Mouse (Mus musculus): Measurements from ENCODE around the gene Mgrn1.
A peak's percentile ranks its signal among the peaks of the same experiment; 100 is the strongest.

The Mgrn1 gene

DNA sequence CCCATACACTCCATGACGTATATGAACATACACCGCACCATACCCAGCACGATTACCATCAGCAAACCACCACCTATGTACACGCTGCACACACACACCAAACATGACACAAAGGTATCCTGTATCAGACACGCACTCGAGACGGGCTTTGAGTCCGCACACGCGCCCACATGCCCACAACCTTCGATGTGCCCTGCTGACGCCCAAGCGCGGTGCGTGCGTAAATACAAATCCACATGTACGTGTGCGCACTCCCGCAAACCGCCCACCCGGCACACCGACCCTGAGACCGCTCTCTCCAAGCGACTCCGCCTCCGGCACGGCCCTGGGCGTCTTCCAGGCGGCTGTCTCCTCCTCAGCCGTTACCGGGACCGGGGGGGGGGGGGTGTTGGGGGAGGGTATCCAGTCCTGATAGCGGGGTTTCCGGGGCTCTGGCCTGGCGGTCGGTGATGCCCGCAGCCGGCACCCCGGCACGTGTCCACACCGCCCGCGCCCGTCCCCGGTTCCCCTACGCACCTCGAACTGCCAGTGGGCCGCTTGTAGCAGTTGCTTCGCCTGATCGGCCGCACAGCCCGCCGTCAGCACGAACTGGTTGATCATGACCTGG, 6.8 kb upstream of the Mgrn1 start:
- DNase-seq: no peak

DNA sequence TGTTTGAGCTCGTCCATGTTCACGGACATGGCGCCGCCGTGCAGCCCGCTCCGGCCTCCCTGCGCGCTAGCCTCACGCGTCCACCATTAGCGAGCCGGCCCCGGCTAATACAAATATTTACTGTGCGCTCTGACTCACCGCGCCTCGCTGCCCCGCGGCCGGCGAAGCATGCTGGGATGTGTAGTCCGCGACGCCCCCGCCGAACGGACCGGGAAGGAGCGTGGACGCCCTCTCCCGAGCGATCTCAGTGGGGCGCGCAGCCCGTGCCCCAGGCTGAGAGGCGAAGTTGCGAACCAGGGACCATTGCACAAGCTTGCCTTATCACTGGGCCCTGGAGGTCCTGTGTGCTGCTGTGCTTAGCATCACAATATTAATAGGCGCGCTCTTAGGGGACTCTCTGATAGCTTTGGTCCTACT, 6.3 kb upstream of the Mgrn1 start:
- DNase-seq: peak; percentile 96

DNA sequence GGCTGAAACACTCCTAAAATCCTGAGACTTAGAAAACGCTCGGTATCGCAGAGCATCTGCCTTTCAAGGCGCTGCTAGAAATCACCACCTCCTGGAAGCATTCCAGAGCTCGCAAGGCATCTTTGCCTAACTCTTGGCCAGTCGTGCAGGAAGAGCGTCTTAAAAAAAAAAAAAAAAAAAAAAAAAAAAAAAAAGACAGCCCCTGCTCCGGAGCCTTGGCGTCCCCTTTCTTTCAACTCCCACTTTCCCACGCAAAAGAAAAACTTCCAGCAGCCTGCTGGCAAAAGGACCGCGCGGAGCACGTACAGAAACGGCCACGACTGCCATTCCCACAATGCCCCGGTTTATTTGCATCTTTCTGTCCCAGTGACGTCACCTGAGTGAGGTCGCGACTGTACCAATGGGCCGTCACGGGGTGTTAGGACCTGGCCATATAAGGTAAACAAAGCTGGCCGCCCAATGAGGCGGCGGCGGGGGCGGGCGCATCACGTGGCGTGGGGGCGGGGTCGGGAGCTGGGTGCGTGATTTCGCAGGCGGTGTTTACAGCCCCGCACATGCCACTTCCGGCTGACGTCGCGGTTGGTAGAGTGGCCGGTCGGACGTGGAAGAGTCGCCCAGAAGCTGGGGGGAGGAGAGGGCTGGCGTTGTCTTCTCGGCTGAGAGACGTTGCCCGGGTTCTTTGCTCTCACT, 5.8 kb upstream of the Mgrn1 start, which contains the start of gene Ubald1:
Gene Ubald1 (minus strand): TSS at position 180 of the 690 bp plus-strand sequence.
- peak; percentile 100 for DNase-seq

DNA sequence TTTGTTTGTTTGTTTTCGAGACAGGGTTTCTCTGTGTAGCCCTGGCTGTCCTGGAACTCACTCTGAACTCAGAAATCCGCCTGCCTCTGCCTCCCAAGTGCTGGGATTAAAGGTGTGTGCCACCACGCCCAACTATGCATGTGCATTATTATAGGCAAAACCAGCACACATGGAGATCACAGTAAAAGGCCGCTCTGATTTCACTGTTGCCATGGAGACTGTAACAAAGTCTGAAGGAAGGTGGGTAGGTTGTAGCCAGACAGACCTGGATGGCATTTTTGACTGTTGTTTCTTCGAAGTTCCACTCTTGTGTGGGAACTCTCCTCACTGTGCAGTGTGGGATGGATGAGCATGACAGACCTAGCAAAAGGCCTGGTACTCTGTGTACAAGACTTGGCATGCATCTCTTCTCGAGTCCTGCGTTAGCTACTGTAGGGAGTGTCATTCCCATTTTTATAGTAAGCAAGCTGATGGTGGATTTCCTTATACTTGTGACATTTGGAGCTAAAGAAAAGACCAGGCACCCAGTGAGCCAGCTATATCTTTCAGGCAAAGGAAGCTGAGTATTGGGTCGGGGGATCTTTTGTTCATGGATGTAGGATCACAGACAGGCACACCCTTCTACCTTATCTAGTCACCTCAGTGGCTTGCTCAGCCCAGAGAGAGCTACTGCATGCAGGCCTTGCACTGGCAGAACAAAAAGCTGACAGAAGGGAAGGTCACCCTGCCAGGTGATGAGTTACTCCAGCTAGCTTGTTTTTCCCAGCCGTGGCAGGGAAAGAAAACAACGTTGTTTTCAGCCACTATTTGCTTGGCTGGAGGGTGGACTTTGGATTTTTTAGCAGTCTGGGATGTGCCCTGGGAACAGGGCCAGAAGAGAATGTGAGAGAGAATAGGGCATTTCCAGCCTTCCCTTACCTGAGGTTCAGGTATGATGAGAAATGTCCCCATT, 4.4 kb upstream of the Mgrn1 start:
- DNase-seq: no peak

DNA sequence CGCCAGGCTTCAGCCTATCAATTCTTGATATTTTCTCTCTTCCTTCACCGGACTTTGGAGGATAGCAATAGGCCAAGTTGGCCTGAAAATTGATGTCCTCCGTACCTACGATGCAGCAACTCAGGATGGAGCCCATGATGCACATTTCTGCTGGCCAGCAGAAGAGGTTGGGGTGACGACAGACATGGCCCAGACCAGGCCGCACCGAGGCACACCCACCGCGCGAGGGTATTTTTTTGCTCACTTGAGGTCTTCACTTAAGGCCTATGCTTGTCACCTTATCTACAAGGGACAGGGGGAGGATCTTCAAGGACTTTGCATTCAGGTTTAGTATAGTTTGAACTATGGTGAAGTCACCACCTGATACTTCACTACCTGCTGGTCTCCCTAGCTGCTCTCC, 1.1 kb upstream of the Mgrn1 start:
- DNase-seq: no peak

DNA sequence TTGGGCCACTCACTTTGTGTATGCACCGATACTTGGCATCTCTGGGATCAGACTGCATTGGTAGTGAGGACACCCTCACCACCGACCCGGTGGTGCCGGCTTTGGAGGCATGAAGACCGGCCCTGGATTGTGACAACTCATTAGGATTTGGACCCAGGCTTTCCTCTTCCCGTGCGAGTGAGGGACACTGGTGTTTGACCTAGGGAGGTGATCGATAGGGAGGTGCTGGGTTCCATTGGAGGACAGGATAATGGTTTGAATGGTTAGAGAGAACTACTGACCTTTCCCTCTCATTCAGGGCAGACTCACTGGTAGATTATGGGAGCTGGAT, 606 bp downstream of the Mgrn1 start:
- DNase-seq: no peak

DNA sequence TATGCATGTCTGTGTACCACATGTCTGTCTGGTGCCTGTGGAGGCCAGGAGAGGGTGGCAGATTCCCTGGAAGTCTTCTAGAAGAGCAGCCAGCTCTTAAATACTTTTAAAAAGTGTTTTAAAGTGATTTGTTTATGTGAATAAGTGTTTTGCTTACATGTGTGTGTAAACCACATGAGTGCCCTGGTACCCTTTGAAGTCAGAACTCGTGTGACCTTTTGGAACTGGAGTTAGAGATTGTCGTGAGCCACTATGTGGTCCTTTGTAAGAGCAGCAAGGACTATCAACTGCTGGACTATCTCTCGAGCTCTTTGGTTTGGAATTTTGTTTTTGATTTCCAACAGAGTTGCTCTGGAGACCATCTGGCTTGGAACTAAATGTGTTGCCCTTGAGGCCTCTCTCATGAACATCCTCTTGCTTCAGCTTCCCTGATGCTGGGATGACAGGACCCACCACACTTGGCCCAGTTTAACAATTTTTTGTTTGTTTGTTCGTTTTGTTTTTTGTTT, 4.2 kb downstream of the Mgrn1 start:
- peak; percentile 30 for DNase-seq

DNA sequence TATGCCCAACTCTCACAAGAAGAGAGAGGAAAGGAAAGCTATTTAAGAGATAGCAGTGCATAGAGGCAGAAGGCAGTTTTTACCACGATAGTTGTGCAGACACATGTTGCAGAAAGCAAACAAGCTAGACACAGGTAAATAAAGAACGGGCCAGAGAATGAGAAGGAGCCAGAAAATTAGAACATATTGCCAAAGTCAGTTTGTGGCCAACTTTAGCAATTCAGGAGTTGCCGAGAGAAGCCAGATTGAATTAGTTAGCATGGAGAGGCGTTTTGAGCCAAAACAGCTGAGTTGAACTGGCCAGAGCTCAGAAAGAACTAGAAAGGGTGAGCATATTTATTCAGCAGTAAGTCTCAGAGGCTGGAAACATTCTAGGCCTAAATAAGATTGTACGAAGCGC, 6.1 kb downstream of the Mgrn1 start:
- DNase-seq: no peak

DNA sequence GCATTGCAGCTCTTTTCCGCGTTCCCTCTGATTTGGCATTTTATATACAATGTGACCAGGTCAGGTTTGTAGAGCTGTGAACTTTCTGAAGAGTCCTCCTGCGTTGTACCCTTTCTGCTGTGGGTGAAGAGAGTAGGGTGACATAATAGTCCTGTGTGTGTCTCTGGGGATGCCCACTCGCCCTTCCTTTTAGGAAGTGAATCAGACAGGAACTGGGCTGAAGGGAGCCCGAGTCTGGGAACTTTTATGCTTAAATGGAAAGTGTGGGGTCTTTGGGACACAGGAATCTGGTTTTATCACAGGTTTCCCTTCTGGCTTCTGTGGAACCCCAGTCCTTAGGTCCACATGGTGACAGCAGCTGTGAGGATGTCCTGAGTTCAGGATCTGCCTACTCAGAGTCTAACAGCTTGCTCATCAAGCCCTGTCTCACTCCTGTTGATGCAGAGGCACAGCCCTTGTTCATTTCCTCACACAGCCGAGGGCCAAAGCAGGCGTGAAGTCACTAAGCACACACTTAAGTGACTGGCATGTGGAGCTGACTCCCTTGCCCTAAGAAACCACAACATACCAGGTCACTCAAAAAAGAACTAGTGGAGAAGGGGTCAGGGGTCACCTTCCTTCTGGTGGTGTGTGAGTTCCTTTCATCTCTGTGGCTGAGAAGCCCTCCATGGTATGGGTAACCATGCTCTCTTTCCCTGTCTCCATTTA, 8.3 kb downstream of the Mgrn1 start:
- DNase-seq: peak; percentile 75

DNA sequence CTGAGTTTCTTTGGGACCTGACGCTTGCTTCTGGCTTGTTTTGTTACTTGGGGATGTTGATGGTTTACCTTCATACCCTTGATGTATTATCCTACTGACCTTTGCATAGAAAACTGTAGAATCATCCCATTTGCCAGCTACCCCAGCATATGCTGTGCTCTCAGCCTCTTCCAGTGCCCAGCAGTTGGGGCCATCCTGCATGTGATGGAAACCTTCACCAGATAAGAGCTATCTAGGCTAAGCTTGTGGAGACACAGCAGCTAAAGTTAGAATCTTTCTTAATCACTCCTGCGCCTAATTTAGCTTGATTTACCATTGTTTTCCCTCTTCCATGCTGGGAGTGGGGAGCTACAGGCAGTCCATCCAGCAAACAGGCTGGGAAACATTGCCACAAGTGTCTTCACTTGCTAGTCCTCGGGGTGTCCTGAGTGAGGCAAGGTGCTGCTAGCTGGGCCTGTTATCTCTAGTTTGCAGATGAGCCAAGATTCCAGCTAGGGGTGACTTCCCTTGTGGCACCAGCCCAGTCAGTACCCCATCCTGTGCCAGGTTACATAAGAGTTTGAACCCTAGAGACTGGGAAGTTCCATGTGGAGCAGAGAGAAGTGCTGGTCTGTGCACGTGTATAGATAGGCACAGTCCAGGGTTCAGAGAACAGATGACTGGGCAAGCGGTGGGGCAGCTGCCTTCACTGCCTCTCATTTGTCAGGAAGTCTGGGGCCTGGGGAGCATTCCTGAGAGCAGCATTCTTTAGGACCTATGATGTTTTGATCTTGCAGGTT, 10.4 kb downstream of the Mgrn1 start:
- DNase-seq: peak; percentile 58

DNA sequence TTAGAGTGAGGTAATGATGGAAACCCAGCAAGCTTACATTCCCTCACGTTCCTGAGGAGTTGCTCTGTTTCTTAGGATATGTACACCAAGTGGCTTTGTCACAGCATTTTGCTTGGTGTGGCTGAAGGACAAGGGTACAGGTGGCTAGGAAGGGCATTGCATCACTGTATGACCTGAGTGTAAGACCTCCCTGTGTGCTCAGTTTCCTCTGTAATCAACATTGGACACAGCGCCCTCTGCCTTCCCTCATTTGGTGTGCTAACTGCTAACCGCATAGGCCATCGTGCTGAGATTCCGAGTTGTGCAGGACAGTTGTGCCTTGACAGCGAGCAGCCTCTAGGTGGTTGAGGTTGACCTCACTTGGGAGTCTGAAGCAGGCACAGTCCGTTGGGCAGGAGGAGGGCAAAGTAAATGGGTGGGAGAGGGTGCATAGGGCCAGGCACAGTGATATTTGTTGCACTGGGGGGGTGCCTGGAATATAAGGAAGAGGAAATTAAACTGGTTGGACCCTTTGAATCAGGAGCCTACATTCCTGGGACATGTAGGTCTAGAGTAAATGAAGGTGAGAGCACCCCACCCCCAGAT, 11.2 kb downstream of the Mgrn1 start:
- DNase-seq: no peak

DNA sequence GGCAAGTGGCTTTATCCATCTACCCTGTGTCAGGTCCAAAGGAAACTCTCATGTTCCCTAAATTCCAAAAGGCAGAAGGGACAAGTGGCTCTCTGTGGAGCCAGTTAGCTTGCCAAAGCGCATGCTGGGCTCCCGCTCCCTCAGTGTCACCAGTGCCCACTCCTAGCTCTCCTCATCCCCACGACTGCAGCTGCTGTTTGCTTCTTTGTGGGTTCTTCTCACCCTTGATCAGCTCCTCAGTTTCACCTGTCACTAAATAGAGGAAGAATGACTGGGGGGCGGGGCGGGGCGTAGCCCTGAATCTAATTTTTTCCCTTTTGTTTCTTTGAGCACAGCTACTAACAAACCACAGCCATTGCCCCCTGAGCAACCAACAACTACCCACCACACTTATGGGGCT, 12.8 kb downstream of the Mgrn1 start:
- no peak for DNase-seq

DNA sequence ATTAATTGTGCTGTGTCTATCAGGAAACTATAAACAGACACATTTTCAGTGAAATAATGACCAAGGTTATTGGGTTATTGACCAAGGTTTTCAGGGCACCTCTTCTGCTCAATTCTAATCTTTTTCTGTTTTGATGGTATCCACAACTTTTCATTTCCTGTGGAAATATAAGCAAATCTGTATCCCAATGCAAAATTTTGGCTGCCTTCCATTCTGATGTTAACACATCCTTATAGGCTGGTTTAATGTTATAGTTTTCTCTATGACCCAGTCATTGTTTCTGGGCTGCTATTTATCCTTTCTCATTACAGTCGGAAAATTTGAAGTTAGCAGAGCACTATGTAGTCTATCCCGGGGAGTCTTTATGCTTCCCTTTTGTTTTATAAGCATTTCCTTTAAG, 13.7 kb downstream of the Mgrn1 start:
- no peak for DNase-seq

DNA sequence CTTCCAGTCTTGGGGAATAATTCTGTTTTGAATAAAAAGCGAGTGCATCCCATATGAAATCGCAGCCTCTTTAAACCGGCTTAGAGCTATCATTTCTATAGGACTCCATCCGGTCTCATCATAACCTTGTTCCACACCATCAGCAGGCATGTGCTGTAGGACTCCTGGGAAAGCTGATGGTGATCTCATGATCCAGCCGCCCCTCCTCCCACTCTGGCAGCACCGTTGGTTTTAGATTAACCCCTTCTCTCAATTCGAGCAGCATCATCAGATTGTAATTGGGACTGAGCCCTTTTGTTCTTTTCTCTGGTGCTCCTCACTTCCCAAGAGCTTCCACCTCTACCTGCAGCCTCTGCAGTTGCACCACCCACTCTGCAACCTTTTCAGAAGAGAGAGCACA, 15.1 kb downstream of the Mgrn1 start:
- no peak for DNase-seq

DNA sequence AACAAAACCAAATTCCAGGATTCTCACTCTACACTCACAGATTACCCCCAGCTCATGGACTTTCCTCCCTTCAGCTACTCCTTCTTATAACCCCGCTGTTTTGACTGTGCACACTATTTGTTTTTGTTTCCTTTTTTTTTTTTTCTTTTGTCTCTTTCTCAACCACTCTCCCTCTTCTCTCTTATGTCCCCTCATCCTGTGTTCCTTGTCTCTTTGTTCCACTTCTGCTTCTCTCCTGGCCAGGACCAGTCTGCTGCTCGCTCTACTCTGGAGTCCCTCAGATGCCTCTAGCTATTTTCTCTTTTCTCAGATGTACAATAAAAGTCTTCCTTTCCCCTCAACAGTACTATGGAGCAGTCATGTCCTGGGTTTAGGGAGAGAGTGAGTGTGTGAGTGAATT, 16.3 kb downstream of the Mgrn1 start:
- no peak for DNase-seq

DNA sequence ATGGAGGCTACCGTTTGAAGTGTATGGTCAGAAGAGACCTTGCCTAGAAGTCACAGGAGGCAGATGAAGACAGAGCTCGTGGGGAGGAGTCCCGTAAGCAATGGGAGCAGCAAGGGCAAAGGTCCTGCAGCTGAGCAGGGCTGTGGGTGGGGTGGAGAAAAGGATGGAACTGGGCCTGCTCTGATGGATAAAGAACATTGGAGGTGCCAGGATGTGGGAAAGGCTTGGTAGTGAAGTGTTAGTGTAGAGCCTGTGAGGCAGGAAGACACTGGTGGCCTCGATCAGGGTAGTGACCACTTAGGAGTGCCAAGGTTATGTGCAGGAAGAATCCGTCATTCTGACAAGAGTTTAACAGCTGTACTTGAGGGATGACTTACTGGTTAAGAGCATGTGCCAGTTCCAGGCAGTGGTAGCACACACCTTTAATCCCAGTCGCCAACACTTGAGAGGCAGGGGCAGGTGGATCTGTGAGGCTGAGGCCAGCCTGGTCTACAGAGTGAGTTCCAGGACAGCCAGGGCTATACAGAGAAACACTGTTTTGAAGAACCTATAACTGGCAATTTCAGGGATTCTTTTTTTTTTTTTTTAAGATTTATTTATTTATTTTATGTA, 17.5 kb downstream of the Mgrn1 start:
- no peak for DNase-seq

DNA sequence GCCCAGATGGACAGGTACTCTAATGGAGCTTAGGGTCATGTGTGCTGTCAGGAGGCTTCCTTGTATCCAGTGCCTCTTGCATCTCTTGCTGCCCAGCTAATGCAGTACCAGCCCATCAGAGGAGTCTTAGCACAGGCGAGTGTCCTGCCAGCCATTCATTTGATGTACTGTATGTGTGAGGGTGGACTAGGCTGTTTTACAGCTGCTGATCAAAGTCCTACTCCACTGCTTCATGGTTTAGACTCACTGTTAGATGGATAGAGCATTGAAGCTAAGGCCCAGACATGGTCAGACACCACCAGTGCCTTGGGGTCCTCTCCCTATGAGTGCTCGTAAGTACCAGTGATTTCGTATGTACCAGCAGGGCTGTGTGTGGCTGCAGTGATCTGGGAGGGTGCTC, 18.8 kb downstream of the Mgrn1 start:
- no peak for DNase-seq

DNA sequence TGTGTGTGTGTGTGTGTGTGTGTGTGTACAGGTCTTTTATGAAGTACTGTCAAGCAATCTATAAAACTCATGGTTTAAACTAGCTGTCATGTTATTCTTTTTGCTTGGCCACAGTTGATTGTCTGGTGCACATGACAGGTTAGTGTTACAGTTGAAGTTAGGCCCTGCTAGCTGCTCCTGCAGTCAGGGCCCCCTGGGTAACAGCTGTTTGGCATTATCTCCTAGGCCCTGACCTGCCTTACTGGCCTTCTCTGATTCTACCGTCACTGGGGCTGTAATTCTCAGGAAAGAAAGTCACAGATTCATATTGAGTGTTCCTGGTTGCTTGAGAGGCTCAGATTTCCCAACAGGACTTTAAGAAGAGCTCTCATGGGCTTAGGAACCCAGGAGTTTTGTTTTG, 19.5 kb downstream of the Mgrn1 start:
- DNase-seq: peak; percentile 38

DNA sequence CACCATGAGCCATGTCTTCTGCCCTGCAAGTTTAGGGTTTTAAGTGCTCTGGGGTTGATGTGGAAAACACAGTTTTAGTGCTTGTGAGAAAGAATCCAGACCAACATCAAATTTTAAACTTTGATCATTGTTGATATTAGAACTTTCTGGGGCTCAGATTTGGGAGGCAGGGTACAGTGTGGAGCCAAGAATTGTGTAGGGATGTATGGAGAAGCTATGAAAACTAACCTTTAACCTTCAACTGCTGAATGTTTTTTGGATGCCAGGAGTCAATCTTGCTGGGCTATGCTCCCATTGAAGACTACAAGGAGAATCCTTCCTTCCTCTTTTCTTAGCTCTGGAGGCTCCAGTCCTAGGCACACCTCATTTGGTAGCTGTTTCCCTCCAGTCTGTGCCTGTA, 20.5 kb downstream of the Mgrn1 start:
- DNase-seq: no peak

DNA sequence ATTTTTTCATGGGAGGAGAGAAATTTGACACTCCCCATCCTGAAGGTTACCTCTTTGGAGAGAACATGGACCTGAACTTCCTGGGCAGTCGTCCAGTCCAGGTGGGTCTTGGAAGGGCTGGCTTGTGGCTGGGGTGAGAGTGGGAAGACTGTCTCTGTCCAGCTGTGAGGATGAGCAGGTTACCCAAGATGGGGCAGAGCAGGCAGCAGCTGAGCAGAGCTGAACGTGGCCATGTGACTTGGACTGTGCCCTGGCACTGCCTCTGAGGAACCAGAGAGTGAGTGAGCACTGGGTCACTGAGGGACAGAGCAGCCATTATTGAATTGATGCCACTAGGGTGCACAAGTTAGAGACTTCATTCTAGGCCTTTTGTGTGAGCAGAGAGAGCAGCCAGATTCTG, 21.3 kb downstream of the Mgrn1 start:
- DNase-seq: no peak

DNA sequence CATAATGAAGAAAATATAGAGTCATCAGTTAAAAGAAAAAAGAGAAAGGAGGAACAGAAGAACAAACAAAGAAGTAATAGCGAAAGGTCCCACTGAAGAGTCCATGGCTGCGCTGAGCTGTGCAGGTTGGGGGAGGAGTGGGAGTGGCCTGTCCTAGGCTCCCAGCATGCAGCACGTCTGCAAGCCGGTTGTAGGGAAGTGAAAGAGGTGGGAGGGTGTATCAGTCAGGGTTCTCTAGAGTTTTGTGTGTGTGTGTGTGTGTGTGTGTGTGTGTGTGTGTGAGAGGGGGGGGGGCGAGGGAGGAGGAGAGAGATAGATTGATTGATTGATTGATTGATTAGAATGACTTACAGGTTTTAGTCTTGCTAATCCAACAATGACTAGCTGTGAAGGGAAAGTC, 21.9 kb downstream of the Mgrn1 start:
- DNase-seq: peak; percentile 53

Measured in lung, postnatal 36 days (tissue).